18 mouse cellular contexts compared by ENCODE assay signal in the genomic region with DNA sequence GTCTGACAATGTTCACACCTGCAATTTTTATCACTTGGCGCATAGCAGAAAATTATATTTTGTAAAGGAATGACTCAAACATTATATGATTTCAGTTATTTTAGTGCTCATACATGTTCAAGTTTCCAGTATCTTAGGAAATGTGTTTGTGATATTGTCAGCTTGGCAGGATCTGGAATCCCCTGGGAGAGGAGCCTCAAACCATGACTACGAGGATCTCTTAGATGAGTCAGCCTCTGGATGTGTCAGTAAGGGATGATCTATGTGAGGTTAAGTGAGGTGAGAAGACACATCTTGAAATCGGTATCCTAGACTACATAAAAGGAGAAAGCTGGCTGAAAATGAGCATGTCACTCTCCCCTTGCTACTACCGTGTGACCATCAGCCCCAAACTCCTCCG.
"Had no signal": no experiment of that assay in that cellular context is flagged by ENCODE, and none has a peak within 500 bp of the region (broad histone marks: within the 10 kb centered on the region; RNA-seq: fewer than 3 reads in every experiment).

No protein-coding gene starts in this region.

- H3K4me3 ChIP-seq: lung, embryonic 15.5 days; megakaryocyte, embryonic 14.5 days; midbrain, embryonic 13.5 days; midbrain, embryonic 15.5 days; neural tube, embryonic 12.5 days; stomach, embryonic 15.5 days had no signal

- DNase-seq: lung, adult 2 months; lung, postnatal 14 days; lung, postnatal 36 days; right cerebral cortex, postnatal 14 days; spleen, adult 18-20 months; thymus, adult 2 months; thymus, postnatal 25 days; thymus, postnatal 4 days had no signal

- H3K36me3 ChIP-seq: lung, embryonic 15.5 days; midbrain, embryonic 13.5 days; midbrain, embryonic 15.5 days; neural tube, embryonic 12.5 days; stomach, embryonic 15.5 days had no signal

- H3K27me3 ChIP-seq: lung, embryonic 15.5 days; megakaryocyte, embryonic 14.5 days; midbrain, embryonic 13.5 days; midbrain, embryonic 15.5 days; neural tube, embryonic 12.5 days; stomach, embryonic 15.5 days had no signal

- H3K9ac ChIP-seq: lung, embryonic 15.5 days; midbrain, embryonic 13.5 days; midbrain, embryonic 15.5 days; neural tube, embryonic 12.5 days; stomach, embryonic 15.5 days had no signal

- H3K9me3 ChIP-seq: stomach, embryonic 15.5 days had no signal

- ATAC-seq: lung, postnatal 0 days; midbrain, embryonic 13.5 days; midbrain, embryonic 15.5 days had no signal

- H3K4me1 ChIP-seq: lung, embryonic 15.5 days; megakaryocyte, embryonic 14.5 days; midbrain, embryonic 13.5 days; midbrain, embryonic 15.5 days; neural tube, embryonic 12.5 days; stomach, embryonic 15.5 days had no signal

- H3K4me2 ChIP-seq: lung, embryonic 15.5 days; midbrain, embryonic 11.5 days; midbrain, embryonic 13.5 days; midbrain, embryonic 15.5 days; neural tube, embryonic 12.5 days; stomach, embryonic 15.5 days had no signal

- H3K27ac ChIP-seq: lung, embryonic 15.5 days; macrophage; midbrain, embryonic 13.5 days; midbrain, embryonic 15.5 days; neural tube, embryonic 12.5 days; stomach, embryonic 15.5 days; stomach, postnatal 0 days had no signal
